Mouse (Mus musculus) urinary bladder, postnatal 10 days (tissue): Measurements from ENCODE around the gene Spsb4.

Experiments
- DNase-seq: peaks from one replicate; pipeline ENCODE4 v3.0.0; 2022; ENCODE audit warnings: low spot score

Spsb4 gene

DNA sequence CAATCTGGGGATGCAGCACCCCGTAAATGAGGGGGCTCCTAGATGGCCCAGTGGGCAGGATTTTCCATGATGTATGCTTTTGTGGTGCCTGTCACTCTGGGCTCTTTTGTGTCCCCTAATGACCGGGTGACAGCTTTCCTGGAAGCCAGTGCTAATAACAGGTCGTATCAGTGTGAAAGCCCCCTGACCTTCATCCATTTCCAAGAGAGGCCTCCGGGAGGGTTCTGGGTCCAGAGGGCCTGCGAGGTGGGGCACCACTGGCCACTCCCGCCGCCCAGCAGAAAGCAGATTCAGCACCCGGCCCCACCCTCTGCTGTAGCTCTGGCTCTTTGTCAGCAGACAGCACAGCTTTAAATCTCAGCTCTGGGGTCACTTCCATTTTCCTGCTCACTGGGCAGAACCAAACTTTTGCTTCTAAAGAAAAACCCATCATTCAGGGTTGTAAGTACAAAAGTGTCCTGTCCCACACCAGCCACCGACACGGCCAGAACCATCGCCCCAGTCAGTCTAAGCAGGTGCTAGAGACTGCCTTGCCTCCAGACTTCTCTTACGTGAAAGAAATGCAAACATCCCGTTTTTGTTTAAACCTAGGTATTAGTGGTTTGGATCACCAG, 39.1 kb downstream of the Spsb4 start:
- DNase-seq, result no peak

DNA sequence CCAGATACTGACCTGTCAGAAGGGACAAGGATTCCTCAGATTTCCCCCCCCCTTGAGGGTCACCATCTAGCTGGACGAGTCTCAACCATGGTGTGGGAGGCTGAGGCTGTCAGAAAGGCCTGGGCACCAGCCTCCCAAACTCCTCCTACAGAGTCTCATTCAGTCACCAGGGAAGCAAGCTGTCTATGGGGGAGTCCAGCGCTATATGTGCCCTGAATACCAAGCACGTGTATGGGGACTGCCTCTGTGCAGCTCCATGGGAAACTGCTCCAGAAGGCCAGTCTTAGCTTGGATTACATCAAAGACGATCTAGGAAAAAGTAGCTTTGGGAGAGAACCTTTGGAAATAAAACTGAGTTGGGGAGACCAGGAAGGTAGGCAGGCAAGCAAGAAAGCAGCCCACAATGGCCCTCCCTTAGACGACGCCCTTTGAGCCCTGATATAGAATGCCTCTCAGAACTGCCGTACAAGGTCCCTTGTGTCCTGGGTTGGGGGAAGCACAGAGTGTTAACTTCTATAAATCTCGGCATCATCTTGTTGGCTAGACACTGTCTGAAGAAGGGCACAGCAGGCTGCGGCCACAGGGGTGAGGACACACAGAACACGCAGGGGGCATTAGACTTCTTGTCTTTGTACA, 40.4 kb downstream of the Spsb4 start:
- no peak for DNase-seq

- DNase-seq, result no peak
These were observed 41.1 kb downstream of the Spsb4 start for GRCm38 (mm10) chr9:96977287-96978145.

- DNase-seq, result no peak
These were observed 45.6 kb downstream of the Spsb4 start for GRCm38 (mm10) chr9:96973091-96973490.

GRCm38 (mm10) chr9:96971625-96972404, 46.8 kb downstream of the Spsb4 start:
- DNase-seq, result no peak

DNA sequence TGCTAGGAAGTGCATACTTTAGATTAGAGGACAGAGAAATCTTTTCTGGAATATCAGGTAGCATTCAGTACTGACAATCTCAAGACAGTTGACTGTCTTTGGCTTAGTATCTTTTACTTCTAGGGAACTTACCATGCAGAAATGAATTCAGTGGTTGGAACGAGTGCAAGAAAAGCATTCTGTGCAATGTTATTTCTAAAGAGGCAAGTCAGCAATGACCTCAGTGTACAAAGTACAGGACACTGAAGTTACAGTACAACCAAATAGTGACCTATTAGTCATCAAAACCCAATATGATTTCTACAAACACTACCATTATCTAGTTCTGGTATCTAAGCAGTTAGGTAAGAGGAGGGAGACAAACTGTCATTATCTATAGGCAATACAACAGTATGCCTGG, 51.1 kb downstream of the Spsb4 start:
- DNase-seq, result no peak

GRCm38 (mm10) chr9:96966465-96966864, 52.2 kb downstream of the Spsb4 start:
- no peak for DNase-seq

DNA sequence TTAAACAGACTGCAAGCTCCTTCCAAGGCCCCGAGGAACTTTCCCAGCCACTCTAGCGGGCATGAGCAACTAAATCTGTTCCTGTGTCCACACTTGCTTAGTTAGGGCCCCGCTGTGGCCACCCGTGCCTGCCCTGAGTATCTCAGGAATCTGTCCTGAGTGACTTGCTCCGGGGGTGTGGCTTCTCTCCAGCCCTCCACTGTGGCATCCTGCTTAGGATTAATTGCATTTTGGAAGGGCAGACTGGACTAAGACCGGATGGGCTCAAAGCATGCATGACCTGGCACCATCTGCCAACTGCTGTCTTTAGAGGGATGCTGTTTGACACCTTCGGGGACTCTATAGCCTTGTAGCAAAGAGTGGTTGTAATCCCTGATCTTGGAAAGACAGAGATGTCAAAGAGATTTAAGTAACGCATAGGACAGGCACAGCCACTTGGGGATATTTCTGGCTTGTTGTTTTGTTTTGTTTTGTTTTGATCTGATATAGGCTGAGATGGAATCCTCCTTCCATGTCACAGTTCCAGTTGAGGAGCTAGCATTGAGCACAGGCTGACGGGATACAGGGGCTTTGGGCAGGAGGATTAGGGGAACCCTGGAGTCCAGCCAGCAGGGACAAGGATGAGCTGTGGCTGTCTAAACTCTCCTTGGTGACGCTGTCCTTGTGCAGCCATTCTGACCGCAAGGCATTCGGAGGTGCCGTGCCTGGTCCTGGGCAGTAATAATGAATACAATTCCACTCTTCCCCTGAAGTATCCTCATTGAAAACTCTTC, 55.0 kb downstream of the Spsb4 start:
- no peak for DNase-seq

- DNase-seq, result no peak
These were observed 55.9 kb downstream of the Spsb4 start for GRCm38 (mm10) chr9:96962714-96963113.

GRCm38 (mm10) chr9:96961986-96962701, 56.5 kb downstream of the Spsb4 start:
- DNase-seq, result no peak

DNA sequence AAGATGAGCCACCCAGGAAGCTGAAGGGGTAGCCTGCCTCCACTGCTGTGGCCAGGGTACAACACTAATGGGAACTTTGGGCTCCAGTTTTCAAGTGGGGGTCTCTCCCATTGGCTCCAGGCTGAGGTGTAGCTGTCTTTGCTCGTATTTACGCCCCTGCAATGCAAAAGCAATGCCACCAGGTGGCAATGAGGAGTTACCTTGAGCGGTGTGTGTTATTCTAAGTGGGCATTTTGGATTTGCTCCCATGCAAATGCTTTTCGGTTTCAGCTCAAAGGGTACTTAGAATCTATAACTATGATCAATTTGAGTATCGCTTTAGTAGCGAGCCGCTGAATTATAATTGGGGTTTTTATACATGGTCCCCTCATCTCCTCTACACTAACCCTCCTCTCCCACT, 57.6 kb downstream of the Spsb4 start:
- DNase-seq, result no peak

DNA sequence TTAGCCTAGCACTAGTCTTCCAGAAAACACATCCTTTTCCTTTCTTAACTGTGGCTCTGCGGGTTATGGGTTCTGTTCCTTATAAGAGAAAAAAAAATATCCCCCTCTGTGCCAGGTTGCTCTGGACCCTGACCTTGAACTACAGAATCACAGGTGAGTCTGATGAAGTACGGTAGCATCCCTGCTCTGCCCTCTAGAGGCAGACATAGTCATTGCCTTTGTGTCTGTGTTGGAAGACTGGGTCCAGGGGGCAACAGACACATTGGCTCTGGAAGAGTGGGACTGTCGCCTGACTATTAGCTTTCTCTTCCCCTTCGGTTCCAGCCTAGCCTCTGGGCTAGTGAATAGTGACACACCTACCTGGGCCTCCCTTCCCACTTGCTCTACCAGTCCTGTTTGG, 58.4 kb downstream of the Spsb4 start:
- no peak for DNase-seq

GRCm38 (mm10) chr9:96959469-96959868, 59.2 kb downstream of the Spsb4 start:
- DNase-seq, result no peak

DNA sequence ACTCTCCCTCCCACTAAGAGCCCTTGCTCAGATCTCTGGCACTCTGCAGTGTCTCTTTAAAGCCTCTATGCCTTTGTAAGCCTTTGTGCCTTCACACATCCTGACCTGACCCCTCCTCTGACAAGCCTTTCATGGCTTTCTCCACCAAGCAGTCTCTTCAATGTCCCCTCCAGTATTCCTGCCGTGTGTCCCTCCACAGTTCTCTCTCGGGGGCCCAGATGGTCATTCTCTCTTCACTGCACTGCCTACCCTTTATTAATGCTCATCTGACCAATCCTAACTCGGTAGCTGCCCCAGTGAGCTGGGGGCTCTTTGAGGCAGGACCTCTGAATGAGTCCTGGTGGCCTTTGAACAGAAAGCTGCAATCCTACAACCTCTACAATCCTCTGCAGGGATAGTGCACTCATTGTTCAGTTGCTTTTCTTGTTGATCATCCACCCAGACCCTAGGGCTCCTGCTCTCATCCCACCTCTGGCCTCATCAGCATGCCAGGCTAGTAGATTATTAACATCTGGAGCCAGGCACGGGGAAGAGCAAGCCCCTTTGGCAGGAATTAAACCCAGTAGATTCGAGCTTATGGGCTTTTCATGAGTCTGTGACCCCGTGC, 60.5 kb downstream of the Spsb4 start:
- DNase-seq, result no peak

- DNase-seq, result no peak
These were observed 61.3 kb downstream of the Spsb4 start for GRCm38 (mm10) chr9:96957298-96957865.

DNA sequence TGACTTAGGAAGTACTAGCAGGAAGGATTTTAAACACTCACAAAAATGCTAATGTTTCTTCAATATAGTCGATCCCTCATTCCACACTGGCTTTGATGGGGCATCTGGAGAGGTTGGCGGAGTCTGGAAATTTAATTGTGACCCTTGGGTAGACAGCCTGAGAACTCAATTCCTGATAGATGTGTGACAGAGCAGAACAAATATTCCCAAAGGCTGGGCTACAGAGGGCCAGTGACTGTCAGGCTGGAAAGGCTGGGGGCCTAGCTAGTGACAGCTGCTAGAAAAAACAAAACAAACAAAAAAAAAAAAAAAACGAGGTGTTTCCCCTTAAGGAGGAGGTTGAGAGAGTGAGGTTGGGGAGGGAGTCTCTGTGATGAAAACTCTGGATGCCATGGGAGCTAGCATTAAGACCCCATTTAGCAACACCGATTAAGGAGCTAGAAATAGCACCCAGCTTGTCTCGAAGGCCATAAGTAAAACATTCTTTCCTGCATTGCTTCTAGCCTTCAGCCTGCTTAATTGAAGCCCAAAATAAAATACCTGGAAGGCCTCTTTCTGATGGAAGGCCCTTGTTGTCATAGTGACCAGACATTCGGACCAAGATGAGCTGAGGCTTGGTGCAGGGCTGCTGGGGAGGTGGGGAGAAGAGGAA, 61.9 kb downstream of the Spsb4 start:
- no peak for DNase-seq

GRCm38 (mm10) chr9:96954063-96954809, 64.4 kb downstream of the Spsb4 start:
- DNase-seq, result no peak

- DNase-seq, result no peak
These were observed 65.2 kb downstream of the Spsb4 start for GRCm38 (mm10) chr9:96953443-96953842.
